Mouse (Mus musculus) neural tube, embryonic 13.5 days (tissue): ENCODE data around the gene Smndc1. TPM values are rescaled to one million over a fixed set of nuclear protein-coding genes. Genes with fewer than 3 reads are reported as not detected.
"Not testable (repeated sequence)": the region's sequence is repeated elsewhere in the genome, so short reads cannot be mapped to it uniquely, and the experiment has no call there.

Experiments used
- ATAC-seq: fragments of 200-750 bp; cut with Nextera tagmentation; 2 replicates; pipeline ENCODE4 v1.8.0; 2017; ENCODE audit warnings: low read depth, mild to moderate bottlenecking, moderate TSS enrichment, moderate library complexity
- H3K27ac ChIP-seq: fragments of 300-500 bp; sonication (generic); replicated peaks from 2 replicates; pipeline ENCODE4 v1.5.1; 2015; ENCODE audit warnings: moderate library complexity, mild to moderate bottlenecking, inconsistent platforms
- H3K27me3 ChIP-seq: fragments of 300-500 bp; sonication (generic); 2 replicates; pipeline ENCODE4 v1.6.1; 2015; ENCODE audit warnings: mild to moderate bottlenecking, inconsistent platforms
- H3K36me3 ChIP-seq: fragments of 300-500 bp; sonication (generic); 2 replicates; pipeline ENCODE4 v1.6.1; 2015; ENCODE audit warnings: mild to moderate bottlenecking, inconsistent platforms
- H3K4me1 ChIP-seq: fragments of 300-500 bp; sonication (generic); replicated peaks from 2 replicates; pipeline ENCODE4 v1.6.1; 2015; ENCODE audit warnings: inconsistent platforms
- H3K4me2 ChIP-seq: fragments of 300-500 bp; sonication (generic); 2 replicates; pipeline ENCODE4 v1.6.1; 2015; ENCODE audit warnings: inconsistent platforms, mild to moderate bottlenecking, moderate library complexity
- H3K4me3 ChIP-seq: fragments of 300-500 bp; sonication (generic); 2 replicates; pipeline ENCODE4 v1.5.1; 2015; ENCODE audit warnings: mild to moderate bottlenecking, inconsistent platforms
- H3K9ac ChIP-seq: fragments of 300-500 bp; sonication (generic); 2 replicates; pipeline ENCODE4 v1.6.1; 2015; ENCODE audit warnings: moderate library complexity, mild to moderate bottlenecking, inconsistent platforms
- H3K9me3 ChIP-seq: fragments of 300-500 bp; sonication (generic); 2 replicates; pipeline ENCODE4 v1.6.1; 2016; ENCODE audit warnings: inconsistent platforms
- WGBS: fragments of 180-500 bp; shearing (Covaris S2); methylation state at CpG from one replicate; pipeline ENCODE4 v1.1.7; 2015; 5-methylcytosine and 5-hydroxymethylcytosine counted together
- polyA plus RNA-seq: library from polyadenylated mRNA; unstranded; fragments of >200 nt; fragmentation: Nextera tagmentation; extraction: Ambion mirVana; gene quantifications from 2 replicates; pipeline ENCODE4 v1.2.1, GENCODE M21; 2015

Smndc1 gene
- polyA plus RNA-seq, 1 experiment from 2014 or later: 37.5 TPM

GRCm38 (mm10) chr19:53407350-53407749 lies 17.0 kb upstream of the Smndc1 start:
- 79% methylated on average over 2 of the region's 2 CpGs for WGBS
- Histone ChIP-seq H3K4me3 (no peak overlapping the region), H3K9ac (no peak overlapping the region), H3K27ac (no peak overlapping the region), H3K4me2 (no peak overlapping the region), H3K36me3 (no peaks in the 10 kb centered on the region), H3K27me3 (no peaks in the 10 kb centered on the region), H3K4me1 (peaks cover 12% of the 10 kb centered on the region), H3K9me3 (peaks cover 3% of the 10 kb centered on the region; the same call in 1 of the 2 replicates)
- ATAC-seq: no peak

- H3K27ac ChIP-seq: no peak overlapping the region
- no peak for ATAC-seq
- no peak overlapping the region for H3K4me3 ChIP-seq
- H3K27me3 ChIP-seq: no peaks in the 10 kb centered on the region
- WGBS: 85% methylated on average over 2 of the region's 2 CpGs
- no peak overlapping the region for H3K4me2 ChIP-seq
- no peaks in the 10 kb centered on the region for H3K4me1 ChIP-seq
- H3K9ac ChIP-seq: no peak overlapping the region
- peaks cover 3% of the 10 kb centered on the region; the same call in 1 of the 2 replicates for H3K9me3 ChIP-seq
- no peaks in the 10 kb centered on the region for H3K36me3 ChIP-seq
Observed at GRCm38 (mm10) chr19:53405810-53406209, 15.4 kb upstream of the Smndc1 start.

- 77% methylated on average over 18 of the region's 18 CpGs for WGBS
Observed at GRCm38 (mm10) chr19:53404837-53405356, 14.5 kb upstream of the Smndc1 start.

GRCm38 (mm10) chr19:53404219-53404836 lies 13.9 kb upstream of the Smndc1 start:
- no peak overlapping the region for H3K27ac ChIP-seq
- no peaks in the 10 kb centered on the region for H3K27me3 ChIP-seq
- peaks cover 3% of the 10 kb centered on the region; the same call in 1 of the 2 replicates for H3K9me3 ChIP-seq
- H3K9ac ChIP-seq: no peak overlapping the region
- ATAC-seq: no peak
- H3K36me3 ChIP-seq: no peaks in the 10 kb centered on the region
- no peak overlapping the region for H3K4me3 ChIP-seq
- 91% methylated on average over 10 of the region's 10 CpGs for WGBS
- H3K4me2 ChIP-seq: no peak overlapping the region
- H3K4me1 ChIP-seq: no peaks in the 10 kb centered on the region

More at GRCm38 (mm10) chr19:53404837-53405356, 14.5 kb upstream of the Smndc1 start:
- Histone ChIP-seq H3K4me1 (no peaks in the 10 kb centered on the region), H3K27me3 (no peaks in the 10 kb centered on the region), H3K4me3 (no peak overlapping the region), H3K36me3 (no peaks in the 10 kb centered on the region), H3K9me3 (peaks cover 3% of the 10 kb centered on the region; the same call in 1 of the 2 replicates), H3K27ac (no peak overlapping the region), H3K9ac (no peak overlapping the region), H3K4me2 (no peak overlapping the region)
- no peak for ATAC-seq

GRCm38 (mm10) chr19:53402741-53403432 lies 12.5 kb upstream of the Smndc1 start:
- Histone ChIP-seq H3K4me2 (no peak overlapping the region), H3K27me3 (peaks cover 3% of the 10 kb centered on the region; the same call in 1 of the 2 replicates), H3K4me1 (no peaks in the 10 kb centered on the region), H3K27ac (no peak overlapping the region), H3K4me3 (no peak overlapping the region), H3K9me3 (peaks cover 3% of the 10 kb centered on the region; the same call in 1 of the 2 replicates), H3K36me3 (no peaks in the 10 kb centered on the region), H3K9ac (no peak overlapping the region)
- ATAC-seq: no peak
- WGBS: 53% methylated on average over 12 of the region's 12 CpGs

GRCm38 (mm10) chr19:53400332-53401110 lies 10.1 kb upstream of the Smndc1 start:
- no peak for ATAC-seq
- Histone ChIP-seq H3K4me2 (no peak overlapping the region), H3K4me3 (no peak overlapping the region), H3K9ac (no peak overlapping the region), H3K4me1 (no peaks in the 10 kb centered on the region), H3K9me3 (peaks cover 3% of the 10 kb centered on the region; the same call in 1 of the 2 replicates), H3K27ac (no peak overlapping the region), H3K36me3 (no peaks in the 10 kb centered on the region), H3K27me3 (peaks cover 3% of the 10 kb centered on the region; the same call in 1 of the 2 replicates)
- 86% methylated on average over 16 of the region's 16 CpGs for WGBS

- H3K4me3 ChIP-seq: no peak overlapping the region
- peaks cover 3% of the 10 kb centered on the region; the same call in 1 of the 2 replicates for H3K27me3 ChIP-seq
- H3K9ac ChIP-seq: no peak overlapping the region
- 91% methylated on average over 4 of the region's 4 CpGs for WGBS
- no peaks in the 10 kb centered on the region for H3K9me3 ChIP-seq
- no peak for ATAC-seq
- H3K4me2 ChIP-seq: no peak overlapping the region
- H3K36me3 ChIP-seq: no peaks in the 10 kb centered on the region
- no peaks in the 10 kb centered on the region for H3K4me1 ChIP-seq
- H3K27ac ChIP-seq: no peak overlapping the region
Observed at GRCm38 (mm10) chr19:53399213-53399612, 8.8 kb upstream of the Smndc1 start.

GRCm38 (mm10) chr19:53397451-53398233 lies 7.3 kb upstream of the Smndc1 start:
- H3K9me3 ChIP-seq: no peaks in the 10 kb centered on the region
- H3K4me3 ChIP-seq: no peak overlapping the region
- H3K4me2 ChIP-seq: no peak overlapping the region
- ATAC-seq: no peak
- 86% methylated on average over 12 of the region's 12 CpGs for WGBS
- peaks cover 3% of the 10 kb centered on the region; the same call in 1 of the 2 replicates for H3K27me3 ChIP-seq
- no peak overlapping the region for H3K9ac ChIP-seq
- H3K27ac ChIP-seq: no peak overlapping the region
- H3K4me1 ChIP-seq: no peaks in the 10 kb centered on the region
- H3K36me3 ChIP-seq: no peaks in the 10 kb centered on the region

- H3K9me3 ChIP-seq: not testable (repeated sequence)
- 47% methylated on average over 5 of the region's 5 CpGs for WGBS
Observed at GRCm38 (mm10) chr19:53395805-53396204, 5.4 kb upstream of the Smndc1 start.

GRCm38 (mm10) chr19:53394956-53395355 lies 4.6 kb upstream of the Smndc1 start:
- not testable (repeated sequence) for H3K9me3 ChIP-seq, H3K4me3 ChIP-seq

More at GRCm38 (mm10) chr19:53395805-53396204, 5.4 kb upstream of the Smndc1 start:
- not testable (repeated sequence) for H3K4me3 ChIP-seq, ATAC-seq, H3K4me2 ChIP-seq, H3K9ac ChIP-seq, H3K27ac ChIP-seq, H3K36me3 ChIP-seq, H3K27me3 ChIP-seq
- H3K4me1 ChIP-seq: peaks cover 11% of the 10 kb centered on the region

GRCm38 (mm10) chr19:53394552-53394951 lies 4.2 kb upstream of the Smndc1 start:
- H3K9ac ChIP-seq: no peak overlapping the region
- no peak overlapping the region for H3K4me3 ChIP-seq
- no peak overlapping the region for H3K4me2 ChIP-seq
- H3K36me3 ChIP-seq: no peaks in the 10 kb centered on the region
- peaks cover 3% of the 10 kb centered on the region; the same call in 1 of the 2 replicates for H3K27me3 ChIP-seq
- no peak for ATAC-seq
- H3K4me1 ChIP-seq: peaks cover 11% of the 10 kb centered on the region
- H3K27ac ChIP-seq: no peak overlapping the region
- WGBS: 20% methylated on average over 7 of the region's 7 CpGs
- H3K9me3 ChIP-seq: no peaks in the 10 kb centered on the region

More at GRCm38 (mm10) chr19:53394956-53395355, 4.6 kb upstream of the Smndc1 start:
- WGBS: 69% methylated on average over 3 of the region's 3 CpGs
- not testable (repeated sequence) for H3K4me2 ChIP-seq, H3K36me3 ChIP-seq, H3K27ac ChIP-seq, H3K27me3 ChIP-seq, ATAC-seq, H3K9ac ChIP-seq
- H3K4me1 ChIP-seq: peaks cover 11% of the 10 kb centered on the region
